Mouse (Mus musculus) G1E-ER4 (cell line): ENCODE measurements around the gene Ank2. TPM values are rescaled to one million over a fixed set of nuclear protein-coding genes. Genes with fewer than 3 reads are reported as not detected.

Experiments used
- GATA1 ChIP-seq: IDR thresholded peaks from one replicate; pipeline ENCODE4 v1.8.0; 2012; ENCODE audit warnings: low read length, inconsistent platforms
- polyA plus RNA-seq: library from polyadenylated mRNA; stranded (reverse); fragments of >175 nt; gene quantifications from 2 replicates; pipeline ENCODE4 v1.2.3, GENCODE M21; 2012

Gene Ank2
- polyA plus RNA-seq, 1 experiment = 19.3 TPM

DNA sequence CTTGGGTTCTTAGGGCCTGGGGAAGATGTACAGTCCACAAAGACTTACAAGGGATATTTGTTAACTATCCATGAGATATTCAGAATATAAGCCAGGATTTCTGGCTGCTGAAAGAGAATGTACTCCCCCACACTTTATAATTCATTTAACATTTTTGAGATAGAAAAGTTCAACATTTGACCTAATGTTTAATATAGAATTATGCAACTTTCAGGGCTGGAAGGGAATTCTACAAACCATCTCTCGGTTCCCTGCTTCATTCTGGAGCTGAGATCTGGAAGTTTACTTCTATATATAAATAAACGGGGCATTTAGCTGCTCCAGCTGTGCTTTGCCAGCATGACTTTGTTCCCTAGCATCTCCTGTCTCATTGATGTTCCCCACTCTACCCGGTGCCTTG lies 372.9 kb downstream of the Ank2 start:
- TF ChIP-seq GATA1 = no peak

DNA sequence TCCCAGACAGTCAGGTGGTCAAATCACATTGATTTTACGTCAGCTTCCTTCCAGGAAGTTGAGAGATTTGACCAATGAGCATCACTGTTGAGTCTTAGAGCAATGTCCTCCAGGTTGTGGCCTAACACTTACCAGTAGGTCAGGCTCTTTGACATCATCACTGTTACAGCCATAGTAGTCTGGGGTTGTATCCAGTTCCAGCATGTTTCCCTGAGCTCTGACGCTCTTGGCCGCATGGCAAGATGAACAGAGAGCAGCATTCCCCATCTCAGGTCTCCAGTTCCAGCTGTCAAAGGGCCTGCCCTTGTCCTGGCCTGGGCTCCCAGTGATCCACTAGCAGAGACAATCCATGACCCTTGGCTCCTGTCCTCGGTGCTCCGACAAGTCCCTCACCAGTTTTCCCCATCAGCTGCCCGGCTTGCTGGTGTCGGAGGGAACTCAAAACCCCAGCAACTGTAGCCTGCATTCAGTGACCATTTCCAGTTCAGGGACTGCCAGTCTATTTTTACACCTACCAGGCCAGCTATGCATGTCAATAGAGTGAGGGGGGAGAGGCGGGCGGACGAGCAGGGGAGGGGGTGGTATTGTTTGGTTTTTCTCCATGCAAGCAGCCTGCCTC lies 374.7 kb downstream of the Ank2 start:
- TF ChIP-seq GATA1 = no peak

GRCm38 (mm10) chr3:127123376-127123775 lies 375.8 kb downstream of the Ank2 start:
- no peak for TF ChIP-seq GATA1

GRCm38 (mm10) chr3:127118777-127119176 lies 380.4 kb downstream of the Ank2 start:
- TF ChIP-seq GATA1 = no peak

GRCm38 (mm10) chr3:127116226-127116625 lies 382.9 kb downstream of the Ank2 start:
- TF ChIP-seq GATA1 = no peak

DNA sequence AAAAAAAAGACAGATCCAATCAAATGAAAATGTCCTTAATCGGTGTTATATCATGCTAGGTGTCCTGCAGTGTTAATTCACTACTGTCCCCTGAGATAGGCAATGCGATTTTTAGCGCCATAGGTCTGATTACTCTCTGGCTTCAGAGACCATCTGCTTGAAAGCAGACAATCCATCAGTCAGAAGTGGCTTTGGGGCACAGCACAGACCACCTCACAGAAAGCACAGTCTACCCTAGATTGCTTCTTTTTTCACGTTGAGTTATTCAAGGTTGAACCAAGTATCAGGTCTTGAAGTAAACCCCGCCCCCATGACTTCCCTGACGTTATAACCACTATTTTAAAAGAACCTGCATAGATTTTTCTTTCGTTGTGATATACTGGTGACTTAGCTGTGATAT lies 385.9 kb downstream of the Ank2 start:
- TF ChIP-seq GATA1 = no peak

GRCm38 (mm10) chr3:127109413-127109812 lies 389.7 kb downstream of the Ank2 start:
- no peak for TF ChIP-seq GATA1

DNA sequence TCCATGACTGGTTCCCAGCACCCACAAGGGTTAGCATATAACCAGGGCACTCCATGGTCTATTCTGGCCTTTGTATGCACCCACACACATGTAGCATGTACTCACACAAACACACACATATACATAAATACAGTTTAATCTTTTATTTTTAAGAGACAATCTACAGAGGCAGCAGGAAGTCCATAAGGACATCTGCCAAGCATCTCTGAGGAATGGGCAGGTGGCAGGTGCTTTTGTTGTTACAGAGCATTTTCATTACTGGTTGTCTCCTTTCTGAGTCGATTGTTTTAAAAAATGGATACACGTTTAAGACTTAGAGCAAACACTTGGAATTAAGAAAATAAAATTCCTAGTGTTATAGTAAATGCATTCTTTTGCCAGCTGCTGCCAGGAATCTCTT lies 390.7 kb downstream of the Ank2 start:
- TF ChIP-seq GATA1 = no peak

- TF ChIP-seq GATA1 = no peak
These were observed 391.9 kb downstream of the Ank2 start for GRCm38 (mm10) chr3:127107281-127107680.

DNA sequence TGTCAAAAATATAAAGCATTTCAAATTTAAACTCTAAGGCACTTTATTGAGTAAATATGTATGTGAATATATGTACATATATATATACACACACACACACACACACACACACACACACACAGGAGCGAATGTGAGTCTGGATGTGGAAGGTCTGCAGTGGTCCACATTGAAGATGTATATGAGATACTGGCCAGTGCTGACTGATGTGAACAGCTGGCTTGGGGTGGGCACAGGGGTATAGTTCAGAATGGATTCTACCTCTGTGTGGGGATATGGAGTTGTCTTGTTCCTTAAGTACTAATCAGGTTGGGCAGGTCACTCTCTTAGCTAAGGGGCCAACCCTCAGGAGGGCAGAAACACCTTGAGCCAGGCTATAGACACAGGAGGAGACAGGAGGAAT lies 397.8 kb downstream of the Ank2 start:
- no peak for TF ChIP-seq GATA1

GRCm38 (mm10) chr3:127097745-127098144 lies 401.4 kb downstream of the Ank2 start:
- TF ChIP-seq GATA1 = no peak

DNA sequence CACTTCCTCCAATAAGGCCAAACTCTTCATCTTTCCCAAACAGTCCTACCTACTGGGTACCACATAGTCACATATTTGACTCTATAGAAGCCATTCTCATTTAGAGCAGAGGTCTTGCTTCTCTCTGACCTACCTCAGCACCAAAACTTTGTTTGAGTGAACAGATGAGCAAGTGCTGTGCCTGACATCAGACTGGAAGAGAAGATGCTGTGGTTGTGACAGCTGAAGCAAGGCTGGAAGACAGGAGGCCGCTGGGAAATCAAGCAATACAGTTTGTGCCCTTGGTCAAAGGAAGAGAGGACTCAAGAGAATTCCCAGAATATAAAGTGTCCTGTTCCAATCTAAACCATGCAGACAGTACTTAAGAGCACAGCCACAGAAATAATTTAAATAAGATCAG lies 402.0 kb downstream of the Ank2 start:
- TF ChIP-seq GATA1 = no peak

DNA sequence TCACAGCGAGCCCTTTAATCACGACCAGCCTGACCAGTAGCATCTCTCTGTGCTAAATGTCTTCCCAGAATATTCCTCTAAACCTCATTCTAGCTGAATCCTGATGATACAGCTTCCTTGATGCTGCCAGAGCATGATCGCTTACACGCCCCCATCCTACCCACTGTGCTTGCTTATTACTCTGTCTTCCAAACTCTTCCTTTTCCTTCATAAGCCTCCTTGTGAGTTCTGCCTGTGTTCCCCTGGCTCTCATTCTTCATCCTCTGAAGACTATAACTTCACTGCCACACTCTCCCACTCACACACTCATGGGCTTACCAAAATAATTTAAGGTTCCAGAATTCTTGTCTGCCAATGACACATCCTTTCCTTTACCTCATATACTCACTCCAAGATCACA lies 405.5 kb downstream of the Ank2 start:
- TF ChIP-seq GATA1 = no peak

DNA sequence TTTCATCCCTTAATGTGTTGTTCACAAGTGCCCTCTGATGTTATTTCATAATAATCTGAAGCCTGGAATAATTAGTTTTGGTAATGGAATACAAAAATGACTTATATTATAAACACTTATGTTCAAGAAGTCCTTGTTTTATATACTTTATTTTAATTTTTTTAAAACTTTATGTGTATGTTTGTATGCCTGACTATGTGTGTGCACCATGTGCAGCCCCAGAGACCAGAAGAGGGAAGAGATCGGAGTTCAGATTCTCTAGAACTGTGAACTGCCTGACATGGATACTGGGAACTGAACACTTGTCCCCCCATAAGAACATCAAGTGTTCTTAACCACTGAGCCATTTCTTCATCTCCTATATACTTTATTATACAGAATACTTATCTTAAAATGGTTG lies 411.6 kb downstream of the Ank2 start:
- no peak for TF ChIP-seq GATA1

GRCm38 (mm10) chr3:127086834-127087506 lies 412.2 kb downstream of the Ank2 start:
- no peak for TF ChIP-seq GATA1

GRCm38 (mm10) chr3:127077369-127077768 lies 421.8 kb downstream of the Ank2 start:
- no peak for TF ChIP-seq GATA1

- TF ChIP-seq GATA1 = no peak
These were observed 423.4 kb downstream of the Ank2 start for GRCm38 (mm10) chr3:127075531-127076280.
